Mouse (Mus musculus) myocyte (in vitro differentiated cells): ENCODE measurements at regions not wholly inside any gene's neighbourhood (a gene's known extent, or its start where the extent isn't known, plus 50 kb on each side); places are given as distances from the start of the nearest gene placed in this dataset.
A peak's percentile ranks its signal among the peaks of the same experiment; 100 is the strongest.

Source experiments
- H3K27me3 ChIP-seq: one replicate; pipeline ENCODE4 v1.6.1; 2011; ENCODE audit not compliant: control insufficient read depth, insufficient read depth, insufficient read length
- H3K36me3 ChIP-seq: one replicate; pipeline ENCODE4 v1.6.1; 2011; ENCODE audit not compliant: control insufficient read depth, insufficient read depth
- H3K4me2 ChIP-seq: one replicate; pipeline ENCODE4 v1.6.1; 2011; ENCODE audit warnings: low read depth, control low read depth
- H3K4me3 ChIP-seq: one replicate; pipeline ENCODE4 v1.5.1; 2011; ENCODE audit warnings: mild to moderate bottlenecking, control low read depth, moderate library complexity
- H3K79me2 ChIP-seq: one replicate; pipeline ENCODE4 v1.6.1; 2011; ENCODE audit not compliant: control insufficient read depth, insufficient read depth
- H3ac ChIP-seq: one replicate; pipeline ENCODE4 v1.6.1; 2011; ENCODE audit not compliant: control insufficient read depth, insufficient read length
- CEBPB ChIP-seq: IDR thresholded peaks from 2 replicates; pipeline ENCODE4 v1.6.1; 2011; ENCODE audit warnings: mild to moderate bottlenecking, moderate library complexity; ENCODE audit not compliant: poor library complexity, insufficient read depth, severe bottlenecking
- E2F4 ChIP-seq: IDR thresholded peaks from one replicate; pipeline ENCODE4 v1.6.1; 2011; ENCODE audit warnings: mild to moderate bottlenecking, control low read depth, moderate library complexity; ENCODE audit not compliant: insufficient read depth
- MAX ChIP-seq: IDR thresholded peaks from one replicate; pipeline ENCODE4 v1.6.1; 2011; ENCODE audit warnings: low read depth, mild to moderate bottlenecking, control low read depth
- MYOD1 ChIP-seq, 3 experiments: IDR thresholded peaks; one replicate each; pipeline ENCODE4 v1.6.1; 2011; ENCODE audit warnings: control low read depth in 2 of 3, low read depth in 2 of 3, mild to moderate bottlenecking in 2 of 3, moderate library complexity in 1 of 3; ENCODE audit not compliant: insufficient read length in 2 of 3, control insufficient read depth in 1 of 3
- MYOG ChIP-seq, 3 experiments: IDR thresholded peaks; one replicate each; pipeline ENCODE4 v1.6.1; 2011; ENCODE audit warnings: control low read depth in 2 of 3, low read depth in 2 of 3, mild to moderate bottlenecking in 2 of 3; ENCODE audit not compliant: insufficient read length in 2 of 3, control insufficient read depth in 1 of 3, insufficient read depth in 1 of 3
- POLR2A ChIP-seq: IDR thresholded peaks from one replicate; pipeline ENCODE4 v1.6.1; 2011; ENCODE audit warnings: low read depth, mild to moderate bottlenecking, control low read depth, moderate library complexity; ENCODE audit not compliant: insufficient read length
- POLR2AphosphoS2 ChIP-seq: IDR thresholded peaks from one replicate; pipeline ENCODE4 v1.6.1; 2011; ENCODE audit warnings: low read depth, control low read depth; ENCODE audit not compliant: insufficient read length
- REST ChIP-seq: IDR thresholded peaks from one replicate; pipeline ENCODE4 v1.6.1; 2011; ENCODE audit warnings: mild to moderate bottlenecking, control low read depth, moderate library complexity; ENCODE audit not compliant: insufficient read depth, insufficient read length
- SRF ChIP-seq: IDR thresholded peaks from one replicate; pipeline ENCODE4 v1.6.1; 2011; ENCODE audit warnings: low read depth; ENCODE audit not compliant: control insufficient read depth, insufficient read length
- TCF12 ChIP-seq: IDR thresholded peaks from one replicate; pipeline ENCODE4 v1.6.1; 2011; ENCODE audit warnings: mild to moderate bottlenecking, control low read depth; ENCODE audit not compliant: poor library complexity, insufficient read depth, severe bottlenecking
- TCF3 ChIP-seq: IDR thresholded peaks from one replicate; pipeline ENCODE4 v1.6.1; 2011; ENCODE audit warnings: low read depth, control low read depth; ENCODE audit not compliant: insufficient read length
- USF1 ChIP-seq: IDR thresholded peaks from one replicate; pipeline ENCODE4 v1.6.1; 2011; ENCODE audit warnings: low read depth, mild to moderate bottlenecking, control low read depth, moderate library complexity

DNA sequence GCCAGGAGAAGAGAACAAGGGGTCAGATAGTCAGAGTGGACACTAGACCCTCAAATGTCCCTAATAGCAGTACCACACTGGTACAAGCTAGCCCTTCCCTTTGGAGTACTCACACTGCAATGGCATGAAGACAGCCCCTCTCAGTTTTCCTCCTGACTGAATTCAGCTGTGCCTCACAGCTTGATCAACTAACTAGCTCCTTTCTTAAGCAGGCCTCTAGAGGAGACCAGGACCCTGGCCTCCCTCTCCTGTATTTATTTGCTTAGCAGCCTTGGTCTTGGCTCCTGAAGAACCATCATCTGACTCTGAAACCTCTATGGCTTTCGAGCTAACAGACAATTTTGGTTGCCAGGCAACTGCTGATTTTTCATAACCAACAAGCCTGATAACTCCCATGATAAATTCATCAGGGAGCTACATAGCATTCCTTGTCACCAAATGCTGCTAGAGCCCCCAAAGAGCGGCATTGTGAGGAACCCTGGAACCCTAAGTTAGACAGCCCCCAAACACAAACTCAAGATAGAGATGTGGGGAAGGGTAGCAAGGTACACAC is 440.4 kb upstream of the Zdhhc25 start:
- no peaks in the 10 kb centered on the region for H3K27me3 ChIP-seq
- no peak overlapping the region for H3ac ChIP-seq
- no peak overlapping the region for H3K4me3 ChIP-seq
- H3K36me3 ChIP-seq = no peaks in the 10 kb centered on the region
- no peak for TF ChIP-seq SRF
- no peak for TF ChIP-seq MYOG (IDR thresholded peaks at IDR 0.05; ENCODE audit: control insufficient read depth in 1 of 3, insufficient read depth in 1 of 3, insufficient read length in 2 of 3, low read depth in 2 of 3)
- no peak for TF ChIP-seq TCF12
- TF ChIP-seq E2F4 = no peak
- no peak for TF ChIP-seq REST
- no peak for TF ChIP-seq POLR2A
- no peak for TF ChIP-seq CEBPB
- TF ChIP-seq TCF3 = no peak
- TF ChIP-seq POLR2AphosphoS2 = no peak
- TF ChIP-seq MAX = no peak
- no peak for TF ChIP-seq USF1
- TF ChIP-seq MYOD1 (IDR thresholded peaks at IDR 0.05; ENCODE audit: control insufficient read depth in 1 of 3, insufficient read length in 2 of 3, low read depth in 2 of 3) = no peak
- no peak overlapping the region for H3K4me2 ChIP-seq
- no peaks in the 10 kb centered on the region for H3K79me2 ChIP-seq

DNA sequence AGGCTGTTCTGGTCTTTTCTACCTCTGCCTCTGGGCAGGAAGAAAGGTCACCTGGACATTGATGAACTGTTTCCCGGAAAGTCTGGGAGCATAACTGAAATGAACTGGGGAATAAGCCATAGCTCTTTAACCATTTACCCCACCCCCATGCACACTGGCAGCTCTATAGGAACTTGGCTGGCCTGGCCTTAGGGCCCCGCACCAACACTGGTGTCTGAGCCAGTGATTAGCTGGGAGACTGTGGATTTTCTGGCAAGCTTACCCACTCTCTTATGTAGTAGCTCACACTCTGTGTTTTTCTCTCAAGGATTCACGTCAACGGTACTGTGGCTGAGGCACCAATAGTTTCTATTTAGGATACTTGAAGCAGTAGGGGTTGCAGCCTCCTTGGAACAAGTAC is 439.8 kb upstream of the Zdhhc25 start:
- H3ac ChIP-seq = no peak overlapping the region
- no peaks in the 10 kb centered on the region for H3K27me3 ChIP-seq
- no peaks in the 10 kb centered on the region for H3K79me2 ChIP-seq
- no peaks in the 10 kb centered on the region for H3K36me3 ChIP-seq
- no peak overlapping the region for H3K4me2 ChIP-seq
- TF ChIP-seq SRF (no peak), POLR2AphosphoS2 (no peak), USF1 (no peak), MAX (no peak), MYOD1 (IDR thresholded peaks at IDR 0.05; ENCODE audit: control insufficient read depth in 1 of 3, insufficient read length in 2 of 3, low read depth in 2 of 3) (no peak), MYOG (IDR thresholded peaks at IDR 0.05; ENCODE audit: control insufficient read depth in 1 of 3, insufficient read depth in 1 of 3, insufficient read length in 2 of 3, low read depth in 2 of 3) (no peak), E2F4 (no peak), POLR2A (no peak), CEBPB (no peak), REST (no peak), TCF12 (no peak), TCF3 (no peak)
- no peak overlapping the region for H3K4me3 ChIP-seq

- Histone ChIP-seq H3K79me2 (no peaks in the 10 kb centered on the region), H3K27me3 (no peaks in the 10 kb centered on the region), H3K4me3 (no peak overlapping the region), H3K36me3 (no peaks in the 10 kb centered on the region), H3K4me2 (no peak overlapping the region), H3ac (no peak overlapping the region)
- TF ChIP-seq TCF12 (no peak), MAX (no peak), E2F4 (no peak), MYOG (IDR thresholded peaks at IDR 0.05; ENCODE audit: control insufficient read depth in 1 of 3, insufficient read depth in 1 of 3, insufficient read length in 2 of 3, low read depth in 2 of 3) (no peak), SRF (no peak), POLR2A (no peak), USF1 (no peak), REST (no peak), TCF3 (no peak), POLR2AphosphoS2 (no peak), MYOD1 (IDR thresholded peaks at IDR 0.05; ENCODE audit: control insufficient read depth in 1 of 3, insufficient read length in 2 of 3, low read depth in 2 of 3) (no peak), CEBPB (no peak)
These were observed 436.7 kb upstream of the Zdhhc25 start for GRCm38 (mm10) chr15:88163438-88163837.

- no peaks in the 10 kb centered on the region for H3K36me3 ChIP-seq
- H3K27me3 ChIP-seq = no peaks in the 10 kb centered on the region
- H3K4me2 ChIP-seq = no peak overlapping the region
- no peak overlapping the region for H3K4me3 ChIP-seq
- H3ac ChIP-seq = no peak overlapping the region
- TF ChIP-seq REST = peak; percentile 46
- no peak for TF ChIP-seq MYOG (IDR thresholded peaks at IDR 0.05; ENCODE audit: control insufficient read depth in 1 of 3, insufficient read depth in 1 of 3, insufficient read length in 2 of 3, low read depth in 2 of 3)
- no peak for TF ChIP-seq MAX
- H3K79me2 ChIP-seq = no peaks in the 10 kb centered on the region
These were observed 425.8 kb upstream of the Zdhhc25 start for GRCm38 (mm10) chr15:88174326-88174725.

DNA sequence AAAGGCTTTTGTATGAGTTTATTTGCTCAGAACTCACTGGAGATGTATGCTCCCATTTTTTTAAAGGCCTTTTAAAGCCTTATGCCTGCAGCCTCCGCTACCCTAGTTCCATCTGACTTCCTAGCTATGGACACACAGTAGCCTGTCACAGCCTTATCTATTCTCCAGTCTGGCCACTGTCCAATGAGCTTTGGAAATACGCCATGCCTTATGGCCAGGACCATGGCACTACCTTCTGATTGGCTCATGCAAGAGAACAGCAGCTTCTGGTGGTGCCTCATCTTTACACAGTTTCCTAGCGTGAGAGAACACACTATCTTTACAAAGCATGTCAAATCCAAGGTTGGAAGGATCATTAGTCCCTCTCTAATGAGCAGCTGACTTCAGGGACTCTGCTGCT is 424.1 kb upstream of the Zdhhc25 start:
- Histone ChIP-seq H3K4me3 (no peak overlapping the region), H3K79me2 (no peaks in the 10 kb centered on the region), H3K4me2 (no peak overlapping the region), H3ac (no peak overlapping the region), H3K36me3 (no peaks in the 10 kb centered on the region), H3K27me3 (no peaks in the 10 kb centered on the region)
- TF ChIP-seq POLR2A = no peak
- no peak for TF ChIP-seq MYOG (IDR thresholded peaks at IDR 0.05; ENCODE audit: control insufficient read depth in 1 of 3, insufficient read depth in 1 of 3, insufficient read length in 2 of 3, low read depth in 2 of 3)
- TF ChIP-seq SRF = no peak
- TF ChIP-seq CEBPB = no peak
- TF ChIP-seq MAX = no peak
- TF ChIP-seq USF1 = no peak
- no peak for TF ChIP-seq REST
- no peak for TF ChIP-seq TCF12
- TF ChIP-seq E2F4 = no peak
- TF ChIP-seq MYOD1 (IDR thresholded peaks at IDR 0.05; ENCODE audit: control insufficient read depth in 1 of 3, insufficient read length in 2 of 3, low read depth in 2 of 3) = no peak
- no peak for TF ChIP-seq TCF3
- no peak for TF ChIP-seq POLR2AphosphoS2
